Mouse (Mus musculus): ENCODE data around the gene Lbr.

- TF ChIP-seq CTCF (IDR thresholded peaks at IDR 0.05; ENCODE audit: borderline replicate concordance, insufficient read depth, low read depth, low read length) (no peak), POLR2A (IDR thresholded peaks at IDR 0.05; ENCODE audit: borderline replicate concordance, insufficient read depth, low read length) (no peak)
Measured at GRCm38 (mm10) chr1:181878436-181878835, 35.6 kb upstream of the Lbr start.

Measured in cerebellum, adult 2 months (tissue).